In the genomic region with DNA sequence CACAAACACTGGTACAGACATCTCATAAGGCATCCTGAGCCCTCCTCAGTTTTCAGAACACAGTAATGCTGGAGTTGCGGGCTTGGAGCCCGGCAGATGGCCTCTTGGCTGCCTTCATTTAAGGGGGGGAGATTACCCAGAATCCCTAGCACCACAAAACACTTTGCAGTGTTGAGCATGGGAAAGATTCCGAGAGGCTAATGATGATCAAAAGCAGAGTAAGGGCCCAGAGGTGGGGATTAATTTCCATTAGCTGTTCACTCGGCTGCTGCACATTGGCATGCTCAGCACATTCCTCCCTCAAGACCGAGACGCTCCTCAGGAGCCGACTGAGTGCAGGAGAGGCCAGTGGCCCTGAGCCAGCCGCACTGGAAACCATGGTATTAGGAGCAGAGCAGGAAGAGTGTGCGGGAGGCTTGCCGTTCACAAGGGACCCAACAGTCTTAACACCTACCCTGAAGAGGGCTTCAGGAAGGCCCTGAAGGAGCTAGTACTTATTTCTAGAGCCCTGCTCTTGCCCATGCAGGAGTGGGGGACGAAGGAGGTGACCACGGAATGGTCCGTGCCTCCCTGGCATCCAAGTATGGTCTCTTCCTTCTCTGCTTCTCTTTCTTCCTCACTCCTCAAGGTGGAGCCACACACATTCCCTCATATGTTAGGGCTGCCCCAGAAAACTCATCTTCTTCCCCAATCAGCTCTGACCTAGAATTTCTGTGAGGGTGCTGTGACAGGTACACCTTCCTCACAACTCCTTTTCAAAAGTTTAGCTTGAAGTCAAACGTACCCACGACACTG, we compare ENCODE assay signal across 8 mouse cellular contexts.
DNase-seq lines count a peak whose midpoint lies in the region; ATAC-seq lines count a peak whose summit lies in the region.

No protein-coding gene starts in this region.

- no peaks in the 10 kb centered on the region for H3K27me3 ChIP-seq in intestine, embryonic 14.5 days (replicated peaks; ENCODE audit: control insufficient read depth, insufficient read depth, low read length)

- H3K4me3 ChIP-seq in intestine, embryonic 14.5 days (ENCODE audit: low read depth, low read length) = no peak overlapping the region

- H3K4me1 ChIP-seq in intestine, embryonic 14.5 days (replicated peaks; ENCODE audit: control insufficient read depth, insufficient read depth, low read length) = no peaks in the 10 kb centered on the region

- no peaks in the 10 kb centered on the region for H3K36me3 ChIP-seq in intestine, embryonic 14.5 days (ENCODE audit: control insufficient read depth, insufficient read depth, low read length)

- 0 out of 2 replicates have a peak, but pooled peaks have one; percentile 64 for ATAC-seq in intestine, embryonic 14.5 days (replicated peaks; ENCODE audit: low FRiP score, low TSS enrichment, low read depth)
- ATAC-seq in megakaryocyte, adult 5-6 weeks (ENCODE audit: poor library complexity, severe bottlenecking) = no peak

- H3K9ac ChIP-seq in intestine, embryonic 14.5 days (ENCODE audit: low read length) = no peak overlapping the region

- H3K27ac ChIP-seq in intestine, embryonic 14.5 days (ENCODE audit: low read depth) = no peak overlapping the region

- H3K4me2 ChIP-seq in intestine, embryonic 14.5 days (ENCODE audit: low read length) = no peak overlapping the region; the same call in 1 of the 2 replicates

- 51% methylated on average over 15 of the region's 15 CpGs for WGBS in intestine, embryonic 14.5 days

- no peaks in the 10 kb centered on the region for H3K9me3 ChIP-seq in intestine, embryonic 14.5 days (ENCODE audit: control insufficient read depth, low read length)

- DNase-seq in right cerebral cortex, postnatal 4 days = peak; percentile 47
- no peak for DNase-seq in right cerebral cortex, postnatal 25 days
- peak; percentile 5 for DNase-seq in fibroblast of lung, adult 2 months (ENCODE audit: low read depth)
- peak; percentile 58 for DNase-seq in intestine, embryonic 14.5 days (ENCODE audit: low spot score)
- DNase-seq in lung, postnatal 25 days (ENCODE audit: low spot score) = peak; percentile 8
- DNase-seq in left cerebral cortex, adult 11 months (ENCODE audit: low spot score) = no peak
- no peak for DNase-seq in thymus, postnatal 36 days

Comparison
In these comparisons a context has a peak if more than half of its experiments do, and no peak if none do; other contexts are left out.
1. DNase-seq: peak in right cerebral cortex, postnatal 4 days (single experiment), fibroblast of lung, adult 2 months (single experiment), intestine, embryonic 14.5 days (single experiment) and lung, postnatal 25 days (single experiment); none in right cerebral cortex, postnatal 25 days (single experiment), left cerebral cortex, adult 11 months (single experiment) and thymus, postnatal 36 days (0 of 2).